Mouse (Mus musculus): Measurements from ENCODE around the gene Cenpv. TPM values are rescaled to one million over a fixed set of nuclear protein-coding genes. Genes with fewer than 3 reads are reported as not detected.

The Cenpv gene
- 5.4 and 6.4 TPM in 2 replicates for polyA plus RNA-seq (2015; fragmentation: Nextera tagmentation; extraction: Ambion mirVana)

DNA sequence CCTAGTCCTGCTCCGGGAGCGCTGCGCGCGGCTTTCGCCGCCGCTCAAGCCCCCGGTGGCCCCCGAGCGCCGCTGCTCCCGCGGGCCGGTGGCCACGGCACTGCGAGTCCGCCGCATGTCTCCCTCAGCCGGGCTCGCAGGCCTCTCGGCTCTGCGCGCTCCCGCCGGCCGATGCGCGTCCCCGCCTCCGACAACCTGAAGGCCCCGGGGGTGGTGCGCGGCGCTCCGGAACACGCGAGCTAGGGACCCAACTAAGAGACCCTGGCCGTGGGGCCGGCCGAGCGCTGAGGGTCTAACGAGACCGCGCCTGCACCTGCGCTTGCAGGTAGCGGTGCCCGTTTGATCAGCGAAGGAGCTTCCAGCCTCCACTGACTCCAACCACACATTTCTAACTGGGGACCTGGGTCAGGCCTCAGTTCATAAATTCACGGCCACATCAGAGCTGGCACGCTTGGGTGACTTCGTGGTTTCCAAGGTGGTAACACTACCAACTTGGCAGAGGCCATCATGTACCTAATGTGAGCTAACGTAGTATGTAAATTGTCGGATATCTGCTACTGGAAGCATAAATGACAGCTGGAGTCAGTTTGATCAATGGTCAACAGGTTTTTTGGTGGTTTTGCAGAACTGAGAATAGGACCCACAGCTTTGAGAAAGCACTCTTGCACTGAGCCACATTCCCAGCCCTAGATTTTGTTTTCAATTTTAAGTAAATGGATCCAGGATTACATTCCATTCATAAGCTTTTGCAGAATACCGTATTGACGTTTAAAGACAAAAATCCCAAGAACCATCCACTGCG, at the start of gene Cenpv:
Gene Cenpv (minus strand): TSS at position 173 of the 802 bp plus-strand sequence.
- H3K9ac ChIP-seq (replicated peaks; ENCODE audit: low read depth), result peak within 1 kb of the TSS; percentile 62
- H3K27me3 ChIP-seq (replicated peaks; ENCODE audit: insufficient read depth, low read length), result 0 out of 2 replicates have a peak, but pooled peaks cover 4% of the 10 kb centered on the region
- peak within 1 kb of the TSS; percentile 98 for H3K4me2 ChIP-seq (replicated peaks; ENCODE audit: low read depth, low read length)
- no peaks in the 10 kb centered on the region for H3K9me3 ChIP-seq (ENCODE audit: low read length)
- H3K4me3 ChIP-seq (ENCODE audit: low read depth, low read length), result peak within 1 kb of the TSS; percentile 77
- DNase-seq (ENCODE audit: low spot score), result peak; percentile 65
- H3K27ac ChIP-seq (ENCODE audit: low read length), result no peak within 1 kb of the TSS
- H3K36me3 ChIP-seq (ENCODE audit: insufficient read depth, low read length), result no peaks in the 10 kb centered on the region
- peaks cover 3% of the 10 kb centered on the region; the same call in 1 of the 2 replicates for H3K4me1 ChIP-seq (ENCODE audit: insufficient read depth, low read depth, low read length)
- peak; percentile 81 for ATAC-seq
- WGBS, result 7% methylated on average over 49 of the region's 57 CpGs
- TF ChIP-seq CTCF (IDR thresholded peaks at IDR 0.05), result no peak
- no peak for TF ChIP-seq EP300 (IDR thresholded peaks at IDR 0.05)

- ATAC-seq, result no peak
Observed at GRCm38 (mm10) chr11:62587034-62587433, 48.0 kb upstream of the Cenpv start.

DNA sequence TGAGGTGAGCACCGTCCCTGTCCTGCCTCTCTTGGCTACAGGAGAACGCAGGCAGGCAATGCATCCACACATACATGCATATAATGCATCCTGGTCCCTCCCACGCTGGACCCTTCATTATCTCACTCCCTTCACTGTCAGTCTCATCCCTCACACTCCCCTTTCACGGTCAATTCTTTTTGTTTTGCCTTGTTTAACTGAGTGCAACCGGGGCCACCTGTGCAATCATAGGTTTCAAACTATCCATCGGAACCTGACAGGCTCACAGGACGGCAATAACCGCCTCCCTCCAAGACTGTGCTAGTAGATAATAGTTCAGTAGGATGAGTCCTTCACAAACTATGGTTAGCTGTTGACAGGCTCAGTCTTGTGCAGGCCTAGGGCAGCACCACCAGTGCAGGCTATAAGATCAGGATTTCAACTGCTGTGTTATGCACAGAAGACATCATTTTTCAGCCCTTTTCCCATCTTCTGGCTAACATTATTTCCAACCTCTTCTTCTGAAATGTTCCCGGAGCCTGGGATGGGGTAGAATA, 45.7 kb upstream of the Cenpv start:
- H3K36me3 ChIP-seq (ENCODE audit: insufficient read depth, low read length), result no peaks in the 10 kb centered on the region
- no peak overlapping the region for H3K4me3 ChIP-seq (ENCODE audit: low read depth, low read length)
- no peaks in the 10 kb centered on the region for H3K4me1 ChIP-seq (ENCODE audit: insufficient read depth, low read depth, low read length)
- TF ChIP-seq CTCF (IDR thresholded peaks at IDR 0.05) (no peak), EP300 (IDR thresholded peaks at IDR 0.05) (no peak)
- ATAC-seq, result no peak
- no peaks in the 10 kb centered on the region for H3K9me3 ChIP-seq (ENCODE audit: low read length)
- no peak overlapping the region for H3K27ac ChIP-seq (ENCODE audit: low read length)
- no peak overlapping the region for H3K4me2 ChIP-seq (replicated peaks; ENCODE audit: low read depth, low read length)
- H3K9ac ChIP-seq (replicated peaks; ENCODE audit: low read depth), result no peak overlapping the region
- no peak for DNase-seq (ENCODE audit: low spot score)
- WGBS, result 70% methylated on average over 9 of the region's 9 CpGs
- no peaks in the 10 kb centered on the region for H3K27me3 ChIP-seq (replicated peaks; ENCODE audit: insufficient read depth, low read length)

More at GRCm38 (mm10) chr11:62587034-62587433, 48.0 kb upstream of the Cenpv start:
- no peak overlapping the region for H3K27ac ChIP-seq (ENCODE audit: low read length)
- H3K4me3 ChIP-seq (ENCODE audit: low read depth, low read length), result no peak overlapping the region
- no peaks in the 10 kb centered on the region for H3K27me3 ChIP-seq (replicated peaks; ENCODE audit: insufficient read depth, low read length)
- H3K36me3 ChIP-seq (ENCODE audit: insufficient read depth, low read length), result no peaks in the 10 kb centered on the region
- H3K4me2 ChIP-seq (replicated peaks; ENCODE audit: low read depth, low read length), result no peak overlapping the region
- no peaks in the 10 kb centered on the region for H3K4me1 ChIP-seq (ENCODE audit: insufficient read depth, low read depth, low read length)
- H3K9ac ChIP-seq (replicated peaks; ENCODE audit: low read depth), result no peak overlapping the region
- 88% methylated on average over 5 of the region's 5 CpGs for WGBS
- no peaks in the 10 kb centered on the region for H3K9me3 ChIP-seq (ENCODE audit: low read length)
- TF ChIP-seq CTCF (IDR thresholded peaks at IDR 0.05) (no peak), EP300 (IDR thresholded peaks at IDR 0.05) (no peak)
- DNase-seq (ENCODE audit: low spot score), result no peak

DNA sequence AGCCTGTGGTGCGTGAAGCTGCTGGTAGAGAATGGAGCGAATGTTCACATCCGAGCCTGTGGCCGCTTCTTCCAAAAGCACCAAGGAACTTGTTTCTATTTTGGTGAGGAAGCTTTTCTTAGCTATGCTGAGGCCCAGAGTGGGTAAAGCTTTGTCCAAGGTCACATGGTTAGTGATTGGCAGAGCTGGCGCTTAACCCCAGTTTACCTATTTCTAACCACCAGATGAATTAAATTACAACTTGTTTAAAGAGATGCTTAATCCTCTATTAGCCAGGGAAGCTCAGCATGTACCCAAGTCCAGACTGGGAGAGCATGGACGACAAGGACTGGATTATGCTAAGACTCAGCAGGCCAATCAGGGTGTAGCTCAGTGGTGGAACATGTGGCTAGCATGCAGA, 44.0 kb upstream of the Cenpv start:
- no peaks in the 10 kb centered on the region for H3K9me3 ChIP-seq (ENCODE audit: low read length)
- H3K27ac ChIP-seq (ENCODE audit: low read length), result no peak overlapping the region
- H3K4me2 ChIP-seq (replicated peaks; ENCODE audit: low read depth, low read length), result no peak overlapping the region
- ATAC-seq, result no peak
- no peaks in the 10 kb centered on the region for H3K36me3 ChIP-seq (ENCODE audit: insufficient read depth, low read length)
- H3K4me3 ChIP-seq (ENCODE audit: low read depth, low read length), result no peak overlapping the region
- H3K4me1 ChIP-seq (ENCODE audit: insufficient read depth, low read depth, low read length), result no peaks in the 10 kb centered on the region
- DNase-seq (ENCODE audit: low spot score), result no peak
- no peaks in the 10 kb centered on the region for H3K27me3 ChIP-seq (replicated peaks; ENCODE audit: insufficient read depth, low read length)
- no peak for TF ChIP-seq EP300 (IDR thresholded peaks at IDR 0.05)
- WGBS, result 77% methylated on average over 6 of the region's 6 CpGs
- H3K9ac ChIP-seq (replicated peaks; ENCODE audit: low read depth), result no peak overlapping the region

GRCm38 (mm10) chr11:62576530-62577152, 37.6 kb upstream of the Cenpv start:
- DNase-seq (ENCODE audit: low spot score) (peak; percentile 15), ATAC-seq (peak; percentile 47)
- no peaks in the 10 kb centered on the region for H3K9me3 ChIP-seq (ENCODE audit: low read length)
- H3K4me3 ChIP-seq (ENCODE audit: low read depth, low read length), result peak overlapping the region; percentile 46
- H3K36me3 ChIP-seq (ENCODE audit: insufficient read depth, low read length), result no peaks in the 10 kb centered on the region
- H3K27me3 ChIP-seq (replicated peaks; ENCODE audit: insufficient read depth, low read length), result no peaks in the 10 kb centered on the region
- H3K4me1 ChIP-seq (ENCODE audit: insufficient read depth, low read depth, low read length), result no peaks in the 10 kb centered on the region
- 64% methylated on average over 16 of the region's 16 CpGs for WGBS
- no peak overlapping the region for H3K27ac ChIP-seq (ENCODE audit: low read length)
- TF ChIP-seq EP300 (IDR thresholded peaks at IDR 0.05), result no peak
- no peak for TF ChIP-seq CTCF (IDR thresholded peaks at IDR 0.05)
- peak overlapping the region; percentile 93 for H3K4me2 ChIP-seq (replicated peaks; ENCODE audit: low read depth, low read length)
- no peak overlapping the region for H3K9ac ChIP-seq (replicated peaks; ENCODE audit: low read depth)

All from lung, postnatal 0 days (tissue).